Comparison of ENCODE assay signal across 9 mouse cellular contexts in the genomic region with DNA sequence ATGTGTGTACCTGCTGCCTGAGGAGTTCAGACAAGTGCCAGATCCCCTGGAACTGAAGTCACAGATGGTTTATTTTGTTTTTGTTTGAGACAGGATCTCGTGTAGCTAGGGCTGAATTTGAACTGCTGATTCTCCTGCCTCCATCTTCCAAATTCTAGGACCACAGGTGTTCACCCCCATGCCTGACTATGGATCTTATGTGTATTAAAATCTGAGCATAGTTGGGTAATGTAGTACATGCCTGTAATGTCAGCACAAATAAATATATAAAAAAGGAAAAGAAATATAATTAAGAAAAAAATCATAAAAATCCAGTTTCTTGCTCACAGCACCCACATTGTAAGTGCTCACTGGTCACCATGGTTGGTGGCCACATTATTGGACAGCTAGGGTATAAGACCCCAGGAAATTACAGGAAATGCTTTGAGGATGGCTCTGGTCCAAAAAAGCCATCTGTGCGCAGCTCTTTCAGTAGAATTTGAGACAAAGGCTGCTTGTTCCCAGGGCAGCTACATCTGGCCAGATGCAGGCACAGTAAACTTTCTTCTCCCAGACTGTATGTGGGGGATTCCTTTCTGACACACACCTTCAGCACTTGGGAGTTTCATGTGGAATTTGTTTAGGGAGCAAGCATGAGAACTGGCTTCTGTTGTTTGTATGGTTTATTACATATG. TPM values are rescaled to one million over a fixed set of nuclear protein-coding genes. Genes with fewer than 3 reads are reported as not detected.
DNase-seq lines count a peak whose midpoint lies in the region; ATAC-seq and TF ChIP-seq lines count a peak whose summit lies in the region.
"Had no signal": no experiment of that assay in that cellular context is flagged by ENCODE, and none has a peak within 500 bp of the region (broad histone marks: within the 10 kb centered on the region; RNA-seq: fewer than 3 reads in every experiment).

No protein-coding gene starts in this region.

- ATAC-seq in kidney, embryonic 16.5 days (ENCODE audit: low FRiP score, low TSS enrichment), result no peak
- ATAC-seq in embryonic facial prominence, embryonic 13.5 days (ENCODE audit: insufficient number of reproducible peaks, insufficient read depth, low FRiP score, low TSS enrichment, low read depth), result no peak
- peak; percentile 51 for ATAC-seq in intestine, embryonic 15.5 days

- no peaks in the 10 kb centered on the region for H3K36me3 ChIP-seq in kidney, embryonic 16.5 days (ENCODE audit: insufficient read depth, low read length)
- no peaks in the 10 kb centered on the region for H3K36me3 ChIP-seq in embryonic facial prominence, embryonic 13.5 days
- no peaks in the 10 kb centered on the region for H3K36me3 ChIP-seq in intestine, embryonic 15.5 days
- H3K36me3 ChIP-seq: forebrain, embryonic 12.5 days had no signal

- H3K9ac ChIP-seq in kidney, embryonic 16.5 days (replicated peaks; ENCODE audit: low read length), result no peak overlapping the region
- 0 out of 2 replicates have a peak overlapping the region, but pooled peaks have one; percentile 32 for H3K9ac ChIP-seq in embryonic facial prominence, embryonic 13.5 days
- H3K9ac ChIP-seq in intestine, embryonic 15.5 days, result no peak overlapping the region
- H3K9ac ChIP-seq: forebrain, embryonic 12.5 days had no signal

- peaks cover 7% of the 10 kb centered on the region; the same call in 1 of the 2 replicates for H3K4me1 ChIP-seq in kidney, embryonic 16.5 days (ENCODE audit: insufficient read depth, low read length)
- peaks cover 29% of the 10 kb centered on the region for H3K4me1 ChIP-seq in bone marrow macrophage, adult 2 months (ENCODE audit: control insufficient read depth, insufficient read depth, low read length)
- H3K4me1 ChIP-seq in embryonic facial prominence, embryonic 13.5 days, result peaks cover 17% of the 10 kb centered on the region
- peaks cover 6% of the 10 kb centered on the region; the same call in 1 of the 2 replicates for H3K4me1 ChIP-seq in intestine, embryonic 15.5 days (replicated peaks)

- 30% methylated on average over 2 of the region's 2 CpGs for WGBS in kidney, embryonic 16.5 days
- WGBS in embryonic facial prominence, embryonic 13.5 days, result 15% methylated on average over 2 of the region's 2 CpGs
- WGBS in intestine, embryonic 15.5 days, result 34% methylated on average over 2 of the region's 2 CpGs

- no peak for TF ChIP-seq POLR2A in bone marrow macrophage, adult 2 months (IDR thresholded peaks at IDR 0.05; ENCODE audit: borderline replicate concordance, low read depth, low read length)

- no peak for DNase-seq in kidney, adult 18-20 months
- DNase-seq in testis, postnatal 14 days (ENCODE audit: low spot score), result no peak
- DNase-seq in adrenal gland, postnatal 14 days, result no peak

- no peak for TF ChIP-seq CTCF in bone marrow macrophage, adult 2 months (IDR thresholded peaks at IDR 0.05; ENCODE audit: low read depth, low read length)

- H3K9me3 ChIP-seq in kidney, embryonic 16.5 days (ENCODE audit: low read length), result peaks cover 4% of the 10 kb centered on the region; the same call in 1 of the 2 replicates
- peaks cover 6% of the 10 kb centered on the region; the same call in 1 of the 2 replicates for H3K9me3 ChIP-seq in embryonic facial prominence, embryonic 13.5 days
- no peaks in the 10 kb centered on the region for H3K9me3 ChIP-seq in intestine, embryonic 15.5 days
- H3K9me3 ChIP-seq: forebrain, embryonic 12.5 days had no signal

- H3K27ac ChIP-seq in kidney, embryonic 16.5 days (ENCODE audit: low read length), result peak overlapping the region; percentile 40
- peak overlapping the region; percentile 99 for H3K27ac ChIP-seq in bone marrow macrophage, adult 2 months (ENCODE audit: insufficient read depth, low read depth, low read length)
- H3K27ac ChIP-seq in embryonic facial prominence, embryonic 13.5 days, result peak overlapping the region; percentile 83
- H3K27ac ChIP-seq in intestine, embryonic 15.5 days, result peak overlapping the region; percentile 61
- H3K27ac ChIP-seq: forebrain, embryonic 12.5 days had no signal

- H3K4me3 ChIP-seq in kidney, embryonic 16.5 days (ENCODE audit: low read length), result no peak overlapping the region
- H3K4me3 ChIP-seq in bone marrow macrophage, adult 2 months (ENCODE audit: insufficient read depth, low read length), result peak overlapping the region; percentile 50; the same call in 1 of the 2 replicates
- H3K4me3 ChIP-seq in embryonic facial prominence, embryonic 13.5 days, result no peak overlapping the region
- H3K4me3 ChIP-seq in intestine, embryonic 15.5 days (replicated peaks), result no peak overlapping the region
- H3K4me3 ChIP-seq: forebrain, embryonic 12.5 days had no signal

- H3K4me2 ChIP-seq in kidney, embryonic 16.5 days (replicated peaks; ENCODE audit: low read depth, low read length), result no peak overlapping the region
- H3K4me2 ChIP-seq in embryonic facial prominence, embryonic 13.5 days, result no peak overlapping the region
- H3K4me2 ChIP-seq in intestine, embryonic 15.5 days (replicated peaks), result no peak overlapping the region
- H3K4me2 ChIP-seq: forebrain, embryonic 12.5 days had no signal

- H3K27me3 ChIP-seq in kidney, embryonic 16.5 days (ENCODE audit: insufficient read depth, low read length), result 0 out of 2 replicates have a peak, but pooled peaks cover 2% of the 10 kb centered on the region
- H3K27me3 ChIP-seq in embryonic facial prominence, embryonic 13.5 days, result no peaks in the 10 kb centered on the region
- H3K27me3 ChIP-seq in intestine, embryonic 15.5 days (replicated peaks), result no peaks in the 10 kb centered on the region
- H3K27me3 ChIP-seq: forebrain, embryonic 12.5 days had no signal

RNA-seq across cellular contexts. Expression of gene Gm9964, which starts 16.8 kb away (rescaled TPM):
- polyA plus RNA-seq in kidney, embryonic 16.5 days (2015; fragmentation: Nextera tagmentation; extraction: Ambion mirVana), result not detected in 2 replicates
- polyA plus RNA-seq in bone marrow macrophage, adult 2 months (2012; ENCODE audit: insufficient read depth, insufficient read length, missing spikeins), result not detected in 2 replicates
- polyA plus RNA-seq in embryonic facial prominence, embryonic 13.5 days (2015; fragmentation: Nextera tagmentation; extraction: Ambion mirVana), result not detected in 2 replicates
- not detected in 2 replicates for polyA plus RNA-seq in intestine, embryonic 15.5 days (2015; fragmentation: Nextera tagmentation; extraction: Ambion mirVana)
- total RNA-seq in adrenal gland, postnatal 14 days (2021), result not detected in 2 replicates
- total RNA-seq: MEL had no signal
- polyA plus RNA-seq: forebrain, embryonic 12.5 days had no signal

RNA-seq across cellular contexts. Expression of gene Wsb1, which starts 25.4 kb away (rescaled TPM):
- polyA plus RNA-seq in kidney, embryonic 16.5 days (2015; fragmentation: Nextera tagmentation; extraction: Ambion mirVana), result 366 and 377 TPM in 2 replicates
- 181 and 218 TPM in 2 replicates for polyA plus RNA-seq in bone marrow macrophage, adult 2 months (2012; ENCODE audit: insufficient read depth, insufficient read length, missing spikeins)
- 339 and 403 TPM in 2 replicates for polyA plus RNA-seq in embryonic facial prominence, embryonic 13.5 days (2015; fragmentation: Nextera tagmentation; extraction: Ambion mirVana)
- polyA plus RNA-seq in intestine, embryonic 15.5 days (2015; fragmentation: Nextera tagmentation; extraction: Ambion mirVana), result 166 and 207 TPM in 2 replicates
- total RNA-seq in adrenal gland, postnatal 14 days (2021), result 51.7 and 56.0 TPM in 2 replicates

RNA-seq across cellular contexts. Expression of gene Nf1, which starts 59.6 kb away (rescaled TPM):
- polyA plus RNA-seq in kidney, embryonic 16.5 days (2015; fragmentation: Nextera tagmentation; extraction: Ambion mirVana), result 6.6 and 7.8 TPM in 2 replicates
- 19.7 and 19.9 TPM in 2 replicates for polyA plus RNA-seq in bone marrow macrophage, adult 2 months (2012; ENCODE audit: insufficient read depth, insufficient read length, missing spikeins)
- polyA plus RNA-seq in embryonic facial prominence, embryonic 13.5 days (2015; fragmentation: Nextera tagmentation; extraction: Ambion mirVana), result 7.8 and 8.6 TPM in 2 replicates
- 4.7 and 5.2 TPM in 2 replicates for polyA plus RNA-seq in intestine, embryonic 15.5 days (2015; fragmentation: Nextera tagmentation; extraction: Ambion mirVana)
- total RNA-seq in adrenal gland, postnatal 14 days (2021), result 58.9 and 62.3 TPM in 2 replicates

Comparison
In these comparisons a context has a peak if more than half of its experiments do, and no peak if none do; other contexts are left out.
1. H3K27ac ChIP-seq: peak in every context shown above with its lines; median percentile 99 in bone marrow macrophage, adult 2 months; 83 in embryonic facial prominence, embryonic 13.5 days; 61 in intestine, embryonic 15.5 days; 40 in kidney, embryonic 16.5 days.